Mouse (Mus musculus) embryonic facial prominence, embryonic 14.5 days (tissue): ENCODE measurements around the gene Tifa. TPM values are rescaled to one million over a fixed set of nuclear protein-coding genes. Genes with fewer than 3 reads are reported as not detected.

Experiments used
- ATAC-seq: fragments of 200-750 bp; cut with Nextera tagmentation; 2 replicates; pipeline ENCODE4 v1.8.0; 2017; ENCODE audit warnings: low read depth, moderate number of reproducible peaks, moderate TSS enrichment
- DNase-seq: peaks from one replicate; pipeline ENCODE4 v3.0.0-alpha.2; 2015; ENCODE audit warnings: low spot score
- H3K27ac ChIP-seq: fragments of 300-500 bp; sonication (generic); replicated peaks from 2 replicates; pipeline ENCODE4 v1.5.1; 2014; ENCODE audit warnings: low read depth, mild to moderate bottlenecking, low read length, moderate library complexity
- H3K27me3 ChIP-seq: fragments of 300-500 bp; sonication (generic); replicated peaks from 2 replicates; pipeline ENCODE4 v1.6.1; 2014; ENCODE audit warnings: low read length; ENCODE audit not compliant: control insufficient read depth, insufficient read depth
- H3K36me3 ChIP-seq: fragments of 300-500 bp; sonication (generic); 2 replicates; pipeline ENCODE4 v1.6.1; 2014; ENCODE audit warnings: low read length, mixed read lengths; ENCODE audit not compliant: control insufficient read depth, insufficient read depth
- H3K4me1 ChIP-seq: fragments of 300-500 bp; sonication (generic); 2 replicates; pipeline ENCODE4 v1.6.1; 2014; ENCODE audit warnings: antibody characterized with exemption, low read length; ENCODE audit not compliant: control insufficient read depth, insufficient read depth
- H3K4me2 ChIP-seq: fragments of 300-500 bp; sonication (generic); 2 replicates; pipeline ENCODE4 v1.6.1; 2014; ENCODE audit warnings: low read depth, mild to moderate bottlenecking, low read length, moderate library complexity, mixed read lengths
- H3K4me3 ChIP-seq: fragments of 300-500 bp; sonication (generic); 2 replicates; pipeline ENCODE4 v1.5.1; 2014; ENCODE audit warnings: low read depth, mild to moderate bottlenecking, low read length
- H3K9ac ChIP-seq: fragments of 300-500 bp; sonication (generic); 2 replicates; pipeline ENCODE4 v1.6.1; 2014; ENCODE audit warnings: low read depth, mild to moderate bottlenecking, low read length, moderate library complexity, mixed read lengths
- H3K9me3 ChIP-seq: fragments of 300-500 bp; sonication (generic); 2 replicates; pipeline ENCODE4 v1.6.1; 2016; ENCODE audit warnings: low read length; ENCODE audit not compliant: control insufficient read depth
- whole genome bisulfite sequencing: fragments of 180-500 bp; shearing (Covaris S2); extraction: QIAGEN DNeasy Blood & Tissue Kit; methylation state at CpG from one replicate; pipeline ENCODE4 v1.1.7; 2014; 5-methylcytosine and 5-hydroxymethylcytosine counted together
- polyA plus RNA-seq: library from polyadenylated mRNA; unstranded; fragments of >200 nt; fragmentation: Nextera tagmentation; extraction: Ambion mirVana; gene quantifications from 2 replicates; pipeline ENCODE4 v1.2.1, GENCODE M21; 2014

Tifa gene
- polyA plus RNA-seq, 1 experiment from 2014 or later: 5.6 TPM

- no peaks in the 10 kb centered on the region for H3K36me3 ChIP-seq
- peak; percentile 92 for DNase-seq
- H3K4me2 ChIP-seq: peak overlapping the region; percentile 18
- no peak overlapping the region for H3K4me3 ChIP-seq
- H3K9ac ChIP-seq: peak overlapping the region; percentile 21; the same call in 1 of the 2 replicates
- peak; percentile 79; the same call in 1 of the 2 replicates for ATAC-seq
- no peaks in the 10 kb centered on the region for H3K27me3 ChIP-seq
- WGBS: 18% methylated on average over 15 of the region's 15 CpGs
- H3K9me3 ChIP-seq: no peaks in the 10 kb centered on the region
- H3K27ac ChIP-seq: no peak overlapping the region
- peaks cover 5% of the 10 kb centered on the region; the same call in 1 of the 2 replicates for H3K4me1 ChIP-seq
Observed at GRCm38 (mm10) chr3:127853431-127854206, 64.0 kb downstream of the Tifa start.

- no peak overlapping the region for H3K4me3 ChIP-seq
- peak; percentile 78 for ATAC-seq
- H3K4me1 ChIP-seq: no peaks in the 10 kb centered on the region
- 71% methylated on average over 11 of the region's 11 CpGs for WGBS
- H3K4me2 ChIP-seq: no peak overlapping the region
- H3K9ac ChIP-seq: no peak overlapping the region
- DNase-seq: peak; percentile 78
- no peaks in the 10 kb centered on the region for H3K9me3 ChIP-seq
- no peaks in the 10 kb centered on the region for H3K27me3 ChIP-seq
- H3K27ac ChIP-seq: peak overlapping the region; percentile 53; the same call in 1 of the 2 replicates
- no peaks in the 10 kb centered on the region for H3K36me3 ChIP-seq
Observed at GRCm38 (mm10) chr3:127861340-127861739, 71.7 kb downstream of the Tifa start.

- ATAC-seq: no peak
- no peak overlapping the region for H3K9ac ChIP-seq
- no peak for DNase-seq
Observed at GRCm38 (mm10) chr3:127862479-127862878, 72.9 kb downstream of the Tifa start.

GRCm38 (mm10) chr3:127863571-127863970 lies 74.0 kb downstream of the Tifa start:
- DNase-seq (peak; percentile 23), ATAC-seq (no peak)
- Histone ChIP-seq H3K9ac (no peak overlapping the region), H3K27me3 (no peaks in the 10 kb centered on the region), H3K27ac (no peak overlapping the region), H3K9me3 (no peaks in the 10 kb centered on the region), H3K36me3 (no peaks in the 10 kb centered on the region), H3K4me2 (no peak overlapping the region), H3K4me3 (no peak overlapping the region), H3K4me1 (no peaks in the 10 kb centered on the region)
- WGBS: 62% methylated on average over 3 of the region's 3 CpGs

More at GRCm38 (mm10) chr3:127862479-127862878, 72.9 kb downstream of the Tifa start:
- H3K27ac ChIP-seq: no peak overlapping the region
- no peaks in the 10 kb centered on the region for H3K4me1 ChIP-seq
- 59% methylated on average over 4 of the region's 4 CpGs for WGBS
- no peak overlapping the region for H3K4me2 ChIP-seq
- no peak overlapping the region for H3K4me3 ChIP-seq
- H3K9me3 ChIP-seq: no peaks in the 10 kb centered on the region
- H3K27me3 ChIP-seq: no peaks in the 10 kb centered on the region
- no peaks in the 10 kb centered on the region for H3K36me3 ChIP-seq

GRCm38 (mm10) chr3:127864242-127864641 lies 74.6 kb downstream of the Tifa start:
- DNase-seq (no peak), ATAC-seq (no peak)
- Histone ChIP-seq H3K36me3 (no peaks in the 10 kb centered on the region), H3K4me2 (no peak overlapping the region), H3K27ac (no peak overlapping the region), H3K9me3 (no peaks in the 10 kb centered on the region), H3K27me3 (no peaks in the 10 kb centered on the region), H3K9ac (no peak overlapping the region), H3K4me3 (no peak overlapping the region), H3K4me1 (no peaks in the 10 kb centered on the region)
- 37% methylated on average over 2 of the region's 2 CpGs for WGBS

GRCm38 (mm10) chr3:127868046-127868758 lies 78.6 kb downstream of the Tifa start:
- DNase-seq (no peak), ATAC-seq (no peak)
- no peak overlapping the region for H3K4me2 ChIP-seq
- no peaks in the 10 kb centered on the region for H3K27me3 ChIP-seq
- WGBS: 75% methylated on average over 9 of the region's 9 CpGs
- no peak overlapping the region for H3K9ac ChIP-seq
- no peaks in the 10 kb centered on the region for H3K9me3 ChIP-seq
- no peaks in the 10 kb centered on the region for H3K4me1 ChIP-seq
- no peaks in the 10 kb centered on the region for H3K36me3 ChIP-seq
- H3K27ac ChIP-seq: no peak overlapping the region
- H3K4me3 ChIP-seq: no peak overlapping the region

GRCm38 (mm10) chr3:127868880-127869279 lies 79.3 kb downstream of the Tifa start:
- Histone ChIP-seq H3K27ac (no peak overlapping the region), H3K4me2 (no peak overlapping the region), H3K9me3 (no peaks in the 10 kb centered on the region), H3K36me3 (no peaks in the 10 kb centered on the region), H3K9ac (no peak overlapping the region), H3K4me1 (no peaks in the 10 kb centered on the region), H3K4me3 (no peak overlapping the region), H3K27me3 (no peaks in the 10 kb centered on the region)
- ATAC-seq: no peak
- 65% methylated on average over 5 of the region's 5 CpGs for WGBS
- DNase-seq: no peak

GRCm38 (mm10) chr3:127871575-127871974 lies 82.0 kb downstream of the Tifa start:
- 80% methylated on average over 9 of the region's 9 CpGs for WGBS
- Histone ChIP-seq H3K27me3 (no peaks in the 10 kb centered on the region), H3K9me3 (no peaks in the 10 kb centered on the region), H3K27ac (no peak overlapping the region), H3K4me2 (no peak overlapping the region), H3K9ac (no peak overlapping the region), H3K4me1 (no peaks in the 10 kb centered on the region), H3K4me3 (no peak overlapping the region), H3K36me3 (no peaks in the 10 kb centered on the region)
- DNase-seq: no peak
- ATAC-seq: no peak
